Mouse (Mus musculus) WW6 (cell line): Measurements from ENCODE around the gene Gm5150.
A peak's percentile ranks its signal among the peaks of the same experiment; 100 is the strongest.
"Not testable (repeated sequence)": the region's sequence is repeated elsewhere in the genome, so short reads cannot be mapped to it uniquely, and the experiment has no call there.

ENCODE experiments used
- DNase-seq: peaks from one replicate; pipeline ENCODE4 v3.0.0-alpha.2; 2013; ENCODE audit warnings: low read depth, low spot score

Gene Gm5150

DNA sequence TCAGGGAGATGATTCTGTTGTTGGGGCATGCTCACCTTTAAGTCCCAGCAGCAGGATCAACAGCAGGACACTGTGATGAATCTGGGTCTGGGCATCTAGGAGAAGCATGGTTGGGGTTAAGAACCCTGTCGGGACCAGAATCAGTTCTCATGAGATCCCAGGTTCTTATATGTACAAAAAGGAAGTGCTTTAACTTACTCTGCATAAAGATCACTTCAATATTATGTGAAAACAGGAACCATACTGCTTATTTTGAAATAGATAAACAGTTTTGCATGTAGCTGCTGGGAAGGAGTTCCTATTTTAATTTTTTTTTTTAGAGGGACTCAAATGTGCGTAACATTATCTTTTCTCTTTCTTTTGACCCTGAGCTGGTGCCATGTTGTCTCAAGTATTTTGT is at the start of gene Gm5150:
Gene Gm5150 (minus strand): TSS at position 223 of the 400 bp plus-strand sequence.
- DNase-seq: no peak

DNA sequence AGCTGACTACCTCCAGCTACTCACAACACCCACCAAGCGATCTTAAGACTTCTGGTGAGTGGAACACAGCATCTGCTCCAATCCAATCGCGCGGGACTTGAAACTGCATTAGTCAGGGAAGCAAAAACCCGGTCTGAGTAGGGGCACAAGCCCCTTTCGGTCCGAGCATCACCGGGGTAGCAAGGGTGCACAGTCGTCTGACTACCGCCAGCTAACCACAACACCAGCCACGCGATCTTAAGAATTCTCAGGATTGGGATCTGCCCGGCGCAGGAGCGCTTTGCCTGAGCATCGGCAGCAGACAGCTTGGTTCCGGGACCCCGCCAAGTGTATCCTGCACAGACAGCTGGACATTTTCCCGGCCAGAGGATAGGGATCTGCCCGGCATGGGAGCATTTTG is 45.5 kb upstream of the Gm5150 start:
- DNase-seq: peak; percentile 46

DNA sequence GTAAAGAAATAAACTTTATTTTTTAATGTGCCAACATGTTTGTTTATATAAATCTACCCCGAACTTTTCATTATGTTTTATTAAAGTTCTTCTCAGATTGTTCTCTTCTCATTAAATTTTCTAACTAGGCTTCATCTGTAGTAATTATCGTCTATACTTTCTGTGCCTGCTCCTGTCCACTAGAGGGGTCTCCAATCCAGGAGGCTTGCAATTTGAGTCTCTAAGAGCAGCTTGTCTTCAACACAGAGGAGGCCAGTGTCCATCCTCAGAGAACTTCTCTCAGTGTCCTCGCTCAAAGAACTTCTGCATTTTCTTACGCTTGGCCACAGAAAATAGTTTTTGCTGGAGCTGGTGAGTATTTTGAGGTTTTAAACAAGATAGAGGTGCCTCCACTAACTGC is 41.1 kb upstream of the Gm5150 start:
- no peak for DNase-seq

DNA sequence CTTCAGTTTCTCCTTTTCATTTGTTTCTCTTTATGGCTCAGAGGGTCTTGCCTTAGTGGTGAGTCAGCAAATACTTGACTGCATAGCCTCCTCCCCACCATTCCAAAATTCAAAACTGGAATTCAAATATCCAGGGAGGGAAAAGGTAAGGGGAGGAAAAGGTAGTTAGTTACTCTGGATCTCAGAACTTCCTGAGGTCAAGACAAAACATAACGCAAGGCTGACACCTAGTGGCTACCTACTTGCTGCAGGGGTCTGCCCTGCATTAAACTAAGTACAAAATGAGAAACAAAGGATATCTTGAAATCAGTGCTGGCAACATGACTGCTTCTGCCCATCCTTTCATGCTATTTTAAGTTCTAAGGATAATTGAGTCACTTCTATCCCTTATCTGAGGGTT is 37.1 kb upstream of the Gm5150 start:
- no peak for DNase-seq

DNA sequence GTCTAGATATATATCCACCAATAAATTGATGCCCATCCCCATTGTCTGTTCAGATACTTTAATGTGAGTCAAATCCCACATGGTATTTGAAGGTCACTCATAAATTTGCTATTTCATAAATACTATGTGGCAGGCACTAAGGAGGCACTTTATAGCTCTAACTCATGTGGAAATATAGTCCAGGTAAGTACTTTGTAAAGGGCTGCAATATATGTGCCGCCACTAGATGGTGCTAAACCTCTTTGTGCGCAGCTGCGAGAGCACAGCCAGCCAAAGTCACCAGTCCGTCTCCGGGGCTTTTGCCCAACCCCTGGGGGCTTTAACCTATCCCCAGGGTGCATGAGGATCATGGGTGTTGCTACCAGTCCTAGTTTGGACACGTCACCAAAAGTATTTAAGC is 18.8 kb upstream of the Gm5150 start:
- not testable (repeated sequence) for DNase-seq

DNA sequence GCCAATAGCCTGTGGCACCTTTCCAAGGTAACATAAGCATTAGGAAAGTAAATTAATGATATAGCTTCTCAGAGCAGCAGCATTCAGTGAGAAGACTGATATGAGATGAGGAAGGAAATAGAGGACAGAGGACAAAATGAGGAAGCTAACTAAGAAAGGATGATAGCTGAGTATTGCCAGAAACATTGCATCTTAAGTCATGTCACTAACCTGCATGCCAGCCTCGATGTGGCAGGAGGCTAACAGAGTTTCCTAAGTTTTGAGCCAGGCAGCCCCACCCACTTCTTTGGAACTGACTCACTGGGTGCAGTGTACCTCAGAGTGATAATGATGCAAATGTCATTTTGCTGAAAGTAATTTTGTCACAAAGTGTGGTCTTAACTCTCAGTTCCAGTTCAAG is 16.0 kb upstream of the Gm5150 start:
- DNase-seq: no peak

DNA sequence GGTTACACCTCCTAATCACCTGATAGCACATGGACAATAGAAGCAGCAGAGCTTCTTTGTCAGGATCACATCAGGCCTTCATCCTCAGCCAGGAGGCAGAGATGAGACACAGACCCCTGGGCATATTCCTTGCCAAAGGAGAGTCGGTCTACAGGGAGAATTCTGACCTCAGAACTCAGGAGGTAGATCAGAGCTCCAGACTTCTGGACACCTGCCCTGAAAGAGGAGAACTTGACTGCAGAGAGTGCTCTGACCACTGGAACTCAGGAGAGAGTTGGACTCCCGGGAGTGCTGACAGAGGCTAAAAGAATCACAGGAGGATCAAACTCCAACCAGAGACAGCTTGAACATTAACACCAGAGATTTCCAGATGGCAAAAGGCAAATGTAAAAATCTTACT is 8.2 kb upstream of the Gm5150 start:
- not testable (repeated sequence) for DNase-seq

DNA sequence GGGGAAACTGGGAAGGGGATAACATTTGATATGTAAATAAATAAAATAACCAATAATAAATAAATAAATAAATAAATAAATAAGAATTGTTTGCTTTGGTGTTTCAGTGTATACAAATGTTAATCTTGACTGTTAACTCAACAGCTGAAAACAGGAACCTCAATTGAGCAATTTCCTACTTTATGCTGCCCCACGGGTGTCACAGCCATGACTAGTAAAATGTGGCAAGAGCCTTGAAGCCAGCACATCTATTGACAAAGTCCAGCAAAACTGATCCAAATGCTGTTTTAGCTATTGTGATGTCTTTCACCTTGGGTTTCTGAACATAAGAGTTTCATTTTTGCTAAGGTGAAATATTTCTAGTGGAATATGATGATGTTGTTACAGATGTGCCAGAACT is 1.6 kb upstream of the Gm5150 start:
- no peak for DNase-seq

DNA sequence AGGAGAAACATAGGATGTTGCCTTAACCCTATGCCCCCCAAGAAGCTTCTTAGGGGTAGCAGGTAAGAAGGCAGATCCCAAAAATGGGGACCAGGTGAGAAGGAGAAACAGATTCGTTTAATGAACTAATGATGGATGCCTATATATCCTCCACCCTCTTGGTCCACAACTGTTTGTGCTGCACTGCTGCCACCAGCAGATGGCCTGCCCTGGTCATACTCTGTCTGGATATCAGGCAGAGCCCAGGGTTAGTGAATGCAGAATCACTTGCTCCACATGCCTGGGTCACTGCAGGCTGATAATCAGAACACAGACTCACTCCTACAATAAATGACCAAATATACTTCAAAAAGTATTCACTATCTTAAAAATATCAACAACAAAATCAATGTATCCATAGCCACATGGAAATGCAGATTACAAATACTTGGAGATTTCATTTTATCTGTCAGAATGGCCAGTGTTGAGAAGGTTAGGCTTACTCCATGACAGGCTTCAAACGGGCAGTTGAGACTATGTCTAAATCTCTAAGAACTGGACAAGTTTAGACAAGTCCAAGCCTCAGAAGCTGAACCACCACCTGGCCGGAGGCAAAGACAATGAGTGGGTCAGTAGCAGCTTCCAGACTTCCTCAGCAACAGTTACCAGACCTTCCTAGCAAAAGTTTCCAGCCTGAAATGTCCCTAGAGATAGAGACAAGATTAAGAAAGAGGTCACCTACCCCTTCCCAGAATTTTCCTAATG is 2.2 kb downstream of the Gm5150 start:
- no peak for DNase-seq

DNA sequence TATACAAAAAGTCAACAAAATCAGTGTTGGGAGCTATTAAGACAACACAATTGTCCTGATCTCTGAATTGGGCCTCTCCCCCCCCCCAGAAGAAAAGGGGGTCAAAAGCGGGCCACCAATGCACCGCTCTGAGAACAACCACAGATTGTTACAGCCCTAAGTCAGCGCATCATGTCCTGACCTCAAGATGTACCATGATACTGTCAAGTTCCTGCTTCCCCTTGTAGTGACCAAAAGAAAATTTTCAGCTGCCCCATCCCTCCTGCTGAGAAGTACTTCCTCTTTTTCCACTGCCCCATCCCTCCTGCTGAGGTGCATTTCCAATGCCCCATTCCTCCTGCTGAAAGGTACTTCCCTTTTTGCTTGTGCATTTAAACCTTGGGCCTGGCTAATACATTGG is 6.8 kb downstream of the Gm5150 start:
- not testable (repeated sequence) for DNase-seq

DNA sequence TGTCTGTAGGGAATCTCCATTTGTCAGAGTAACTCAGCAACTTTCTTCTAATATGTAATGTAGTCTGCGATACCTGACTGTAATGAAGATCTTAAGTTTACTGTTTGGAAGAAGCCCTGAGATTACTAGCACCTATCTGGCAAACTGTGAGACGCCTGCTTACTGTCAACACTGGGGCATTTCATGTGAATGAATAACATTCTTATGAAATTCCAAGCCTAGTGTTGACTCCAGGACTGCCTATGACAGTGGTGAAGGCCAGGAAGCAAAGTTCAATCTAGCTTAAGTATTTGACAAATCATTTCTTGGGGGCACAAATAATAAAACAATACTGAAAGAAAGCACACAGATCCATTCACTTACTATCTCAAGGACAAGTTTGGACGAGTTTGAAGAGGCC is 24.0 kb downstream of the Gm5150 start:
- DNase-seq: no peak

DNA sequence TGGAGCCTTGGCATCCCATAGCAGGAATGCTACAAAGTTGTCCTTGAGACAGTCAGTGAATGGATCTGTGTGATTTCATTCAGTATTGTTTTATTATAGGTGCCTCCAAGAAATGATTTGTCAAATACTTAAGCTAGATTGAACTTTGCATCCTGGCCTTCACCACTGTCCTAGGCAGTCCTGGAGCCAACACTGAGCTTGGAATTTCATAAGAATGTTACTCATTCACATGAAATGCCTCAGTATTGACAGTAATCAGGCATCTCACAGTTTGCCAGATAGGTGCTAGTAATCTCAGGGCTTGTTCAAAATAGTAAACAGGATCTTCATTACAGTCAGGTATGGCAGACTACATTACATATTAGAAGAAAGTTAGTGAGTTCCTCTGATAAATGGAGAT is 49.3 kb downstream of the Gm5150 start:
- DNase-seq: no peak
